Mouse (Mus musculus) heart, postnatal 0 days (tissue): Measurements from ENCODE around the gene Sgpp2.

Experiments used
- CTCF ChIP-seq: IDR thresholded peaks from 2 replicates; pipeline ENCODE4 v1.5.1; 2016; ENCODE audit warnings: antibody characterized with exemption, control low read depth, low read depth
- EP300 ChIP-seq: IDR thresholded peaks from 2 replicates; pipeline ENCODE4 v1.6.1; 2016; ENCODE audit warnings: antibody characterized with exemption, low read depth

DNA sequence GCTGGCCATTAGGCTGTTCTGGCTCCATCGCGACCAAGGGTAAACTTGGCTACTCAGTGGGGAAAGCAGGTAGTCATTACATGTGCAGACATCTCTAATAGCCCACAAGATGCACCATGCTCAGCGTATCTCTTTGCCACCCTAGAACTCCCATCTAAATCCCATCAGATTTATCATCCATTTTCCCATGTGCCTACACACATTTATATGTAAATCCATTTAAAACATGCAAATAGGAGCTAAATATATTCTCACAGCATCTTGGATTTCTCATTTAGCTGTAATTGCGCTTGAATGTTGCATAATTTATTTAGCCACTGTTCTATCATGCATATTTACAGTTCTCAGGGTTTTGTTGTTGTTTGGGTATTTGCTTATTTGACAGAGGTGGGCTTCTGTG lies 70.8 kb downstream of the Sgpp2 start:
- TF ChIP-seq CTCF (no peak), EP300 (no peak)
